Mouse (Mus musculus) 3T3-L1 (cell line): ENCODE measurements at regions not wholly inside any gene's neighbourhood (a gene's known extent, or its start where the extent isn't known, plus 50 kb on each side); places are given as distances from the start of the nearest gene placed in this dataset.

Experiments
- DNase-seq: peaks from one replicate; pipeline ENCODE4 v3.0.0-alpha.2; 2015; ENCODE audit warnings: low read depth, low spot score

DNA sequence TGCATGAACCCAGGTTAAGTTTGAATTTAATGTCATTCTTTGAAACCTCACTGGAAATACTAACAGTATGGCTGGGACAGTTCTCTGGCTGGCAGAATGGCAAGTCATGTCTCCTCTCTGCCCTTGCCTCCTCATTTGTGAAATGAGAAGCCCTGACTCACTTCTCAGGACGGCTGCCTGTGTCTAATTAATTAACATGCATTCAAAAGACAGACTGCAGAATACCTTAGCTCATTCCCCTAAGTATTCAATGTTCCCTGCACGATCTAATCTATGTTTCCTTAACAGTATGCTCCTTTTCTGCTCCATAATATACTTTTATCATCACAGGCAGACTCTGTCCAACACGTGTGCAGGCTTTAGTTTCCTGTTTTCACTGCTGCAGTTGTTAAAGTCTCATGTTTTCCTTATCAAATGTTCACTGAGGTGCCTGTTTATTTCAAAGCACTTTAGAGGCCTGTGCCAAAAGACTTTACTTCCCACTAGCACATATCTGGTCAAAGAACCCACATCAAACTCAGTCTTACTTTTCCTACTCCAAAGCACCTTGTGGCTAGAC lies 196.7 kb upstream of the Acvr2a start:
- DNase-seq = no peak

DNA sequence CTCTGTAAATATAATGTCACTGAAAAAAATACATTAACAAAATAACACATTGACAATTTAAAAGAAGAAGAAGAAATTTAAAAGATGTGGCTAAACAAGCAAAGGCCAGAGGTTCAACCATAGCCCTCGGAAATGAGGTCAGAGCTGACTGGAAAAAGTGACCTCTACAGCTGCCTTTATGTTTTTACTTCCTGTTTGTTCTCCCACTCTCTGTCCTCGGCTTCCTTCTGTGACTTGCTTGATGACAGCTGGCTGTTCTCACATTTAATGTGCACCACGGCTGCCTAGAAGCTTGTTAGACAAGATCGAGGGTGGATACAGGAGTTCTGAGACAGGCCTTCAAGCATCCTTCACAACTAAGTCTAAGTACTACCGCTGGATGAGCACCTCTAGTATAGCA lies 194.9 kb upstream of the Acvr2a start:
- DNase-seq = no peak

DNA sequence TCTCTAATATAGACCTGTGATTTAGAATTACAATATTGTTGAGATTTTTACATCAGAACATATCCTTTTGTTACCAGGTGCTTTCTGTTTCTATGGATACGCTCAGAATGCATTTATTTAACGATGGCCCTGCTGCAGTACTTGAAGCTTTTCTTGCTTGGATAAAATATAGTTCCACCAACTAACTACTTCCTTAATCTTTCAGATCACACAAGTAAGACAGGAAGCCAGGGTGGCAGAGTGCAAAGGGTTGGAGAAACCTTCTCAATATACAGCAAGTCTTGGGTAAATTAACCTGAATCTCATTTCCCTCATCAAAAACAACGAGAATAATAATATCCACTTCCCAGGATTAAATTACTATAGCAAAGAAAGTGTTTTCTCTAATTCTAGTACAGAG lies 193.1 kb upstream of the Acvr2a start:
- no peak for DNase-seq

DNA sequence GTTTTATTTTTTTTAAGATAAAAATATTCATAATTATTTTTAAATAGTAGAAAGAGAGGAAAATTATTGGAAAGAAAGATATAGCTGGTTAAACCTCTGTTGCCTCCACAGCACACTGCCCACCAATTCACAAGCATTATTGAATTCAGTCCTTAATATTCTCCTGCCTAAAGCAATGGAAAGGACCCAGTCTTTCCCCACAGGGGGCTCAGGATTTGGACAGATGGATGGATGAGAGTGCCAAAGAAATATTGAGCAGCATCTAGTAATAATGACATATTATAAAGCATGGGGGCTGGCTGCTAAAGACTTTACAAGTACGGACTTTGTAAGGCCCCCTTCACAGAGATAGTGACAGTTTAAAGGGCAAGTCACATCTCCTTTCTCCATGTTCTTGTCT lies 191.6 kb upstream of the Acvr2a start:
- DNase-seq = no peak

DNA sequence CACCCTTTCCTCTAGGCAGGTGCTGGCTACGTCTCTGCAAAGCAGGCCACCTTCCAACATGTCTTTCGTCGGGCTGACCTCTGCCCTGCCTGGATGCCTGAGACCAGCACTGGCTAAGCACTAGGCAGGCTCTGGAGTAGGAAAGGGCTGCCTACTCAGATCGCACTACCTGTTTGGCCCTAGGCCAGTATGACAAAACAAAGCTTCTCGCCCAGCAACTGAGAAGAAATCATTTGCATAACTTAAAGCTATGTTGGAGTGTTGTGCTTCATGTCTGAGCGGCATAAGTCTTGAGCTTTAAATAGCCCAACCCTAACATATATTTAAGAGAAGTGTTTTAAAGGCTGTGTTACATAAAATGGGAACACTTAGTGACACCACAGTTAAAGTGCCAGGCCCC lies 189.9 kb upstream of the Acvr2a start:
- no peak for DNase-seq

DNA sequence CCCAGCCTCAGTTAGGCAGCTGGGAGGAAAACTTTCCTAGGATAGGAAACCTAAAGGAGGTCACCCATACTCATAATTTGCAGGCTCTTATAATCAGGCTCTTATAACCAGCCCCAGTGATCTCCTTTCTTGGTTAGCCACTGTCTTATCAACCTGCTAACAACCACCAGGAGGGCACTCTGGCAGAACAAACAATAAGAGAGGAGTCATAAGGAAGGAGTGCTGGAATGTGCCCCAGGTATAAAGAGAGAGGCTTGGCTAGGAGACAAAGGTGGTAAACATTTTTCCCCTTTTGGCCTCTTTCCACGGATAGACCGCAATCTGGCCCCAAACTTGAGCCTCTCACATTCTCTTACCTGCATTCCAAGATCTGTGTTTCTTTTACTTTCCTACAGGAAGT lies 189.4 kb upstream of the Acvr2a start:
- DNase-seq = no peak

DNA sequence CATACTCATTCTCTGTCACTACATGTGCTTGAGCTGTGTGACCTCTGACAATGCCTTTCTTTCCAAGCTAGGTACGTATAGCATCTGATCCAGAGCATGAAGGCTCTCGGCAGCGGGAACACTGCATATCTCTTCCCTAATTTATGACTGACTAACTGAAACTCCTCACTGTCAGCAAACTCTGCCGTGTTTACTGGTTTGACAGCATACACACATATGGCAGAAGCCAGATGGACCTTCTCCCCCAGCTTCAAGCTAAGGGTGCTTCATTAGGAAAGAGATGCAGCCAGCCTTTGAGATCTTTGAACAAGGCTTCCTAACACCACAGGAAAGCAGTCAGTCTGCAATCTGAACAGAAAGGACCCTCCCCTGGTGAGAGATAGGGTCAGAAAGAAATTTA lies 186.9 kb upstream of the Acvr2a start:
- no peak for DNase-seq

DNA sequence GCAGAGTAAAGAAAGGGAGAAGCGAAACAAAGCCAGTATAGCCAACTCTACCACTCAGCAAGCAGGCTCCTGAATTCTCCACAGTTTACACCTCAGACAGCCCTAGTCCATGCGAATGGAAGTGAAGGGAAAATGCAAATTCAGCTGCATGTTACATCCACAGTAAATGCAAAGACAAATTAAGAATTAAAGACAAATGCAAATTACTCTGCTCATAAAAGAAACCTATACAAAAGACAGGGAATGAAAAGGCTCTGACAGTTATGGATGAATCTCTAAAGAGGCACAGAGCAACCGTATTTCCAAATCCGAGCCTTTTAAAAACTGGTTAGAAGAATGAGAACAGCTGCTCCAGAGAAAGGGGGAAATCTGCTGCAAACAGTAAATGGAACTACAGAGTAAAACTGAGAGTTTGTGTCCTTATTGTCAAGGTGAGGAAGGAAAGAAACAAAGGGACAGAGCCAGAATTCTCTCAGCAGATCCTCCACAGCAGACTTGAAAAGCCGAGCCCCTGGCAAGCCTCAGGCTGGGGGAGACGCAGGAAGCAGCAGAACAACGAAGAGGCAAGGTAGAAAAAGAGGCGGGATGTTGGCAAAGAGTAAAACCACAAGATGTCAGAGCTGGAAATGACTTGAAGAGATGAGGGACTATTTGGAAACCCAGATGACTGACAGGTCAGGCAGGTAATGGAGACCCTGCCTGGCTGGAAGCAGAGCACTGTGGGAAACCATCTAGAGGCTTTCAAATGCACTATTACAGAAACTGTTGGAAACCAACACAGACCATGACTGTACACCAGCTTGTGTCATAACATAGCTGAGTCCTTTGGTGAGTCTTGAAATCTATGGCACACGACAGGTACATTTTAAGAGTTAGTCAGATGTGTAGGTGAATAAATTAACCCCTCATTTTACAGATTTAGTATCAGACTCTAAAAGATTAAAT lies 184.5 kb upstream of the Acvr2a start:
- DNase-seq = no peak

DNA sequence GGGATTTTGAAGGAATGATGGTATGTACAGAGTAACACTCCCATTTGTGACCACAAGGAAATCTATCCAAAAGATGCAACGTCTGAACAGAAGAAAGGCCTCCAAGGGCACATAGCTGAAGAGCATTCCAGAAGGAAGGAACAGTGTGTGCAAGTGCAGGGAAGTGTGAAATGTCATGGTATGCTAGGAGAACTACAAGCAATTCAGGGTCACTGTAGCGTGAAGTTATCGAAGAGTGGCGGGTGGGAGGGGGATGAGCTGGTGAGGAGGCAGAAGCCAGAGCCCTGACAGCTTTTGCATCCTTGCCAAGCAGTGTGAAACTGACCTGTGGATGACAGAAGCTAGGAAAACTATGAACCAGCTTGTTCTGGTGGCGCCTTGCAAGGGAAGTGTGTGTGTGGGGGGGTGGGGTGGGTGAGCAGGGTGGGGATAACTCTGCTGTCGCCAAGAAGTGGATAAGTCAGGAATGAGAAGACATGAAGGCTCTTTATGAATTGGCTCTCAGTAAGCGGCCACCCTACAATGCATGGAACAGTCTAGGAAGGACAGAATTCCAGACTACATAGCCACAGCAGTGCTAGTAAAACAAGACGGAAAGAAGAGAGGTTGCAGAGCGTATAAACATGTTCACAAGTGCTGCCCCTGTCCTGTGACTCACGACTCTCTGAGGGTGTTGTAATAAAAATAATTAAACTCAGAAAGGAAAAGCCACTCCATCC lies 179.3 kb upstream of the Acvr2a start:
- DNase-seq = no peak

DNA sequence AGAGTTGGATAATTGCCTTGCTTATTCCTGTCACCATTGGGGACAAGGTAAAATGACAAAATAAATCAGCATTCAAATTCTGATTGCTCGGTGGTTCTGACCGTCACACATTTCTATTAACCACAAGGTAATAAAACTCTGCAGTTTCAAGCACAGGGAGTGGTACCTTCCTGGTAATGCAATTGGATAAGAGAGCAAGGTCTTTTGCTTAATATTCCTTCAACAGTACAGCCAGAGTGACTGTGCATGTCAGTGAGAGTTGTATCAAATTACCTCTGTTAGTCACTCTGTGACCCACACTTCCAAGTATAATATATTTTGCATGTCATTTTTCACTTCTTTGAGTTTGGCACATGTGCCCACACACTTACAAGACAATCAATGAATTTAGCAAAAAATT lies 177.8 kb upstream of the Acvr2a start:
- peak; percentile 42 for DNase-seq

DNA sequence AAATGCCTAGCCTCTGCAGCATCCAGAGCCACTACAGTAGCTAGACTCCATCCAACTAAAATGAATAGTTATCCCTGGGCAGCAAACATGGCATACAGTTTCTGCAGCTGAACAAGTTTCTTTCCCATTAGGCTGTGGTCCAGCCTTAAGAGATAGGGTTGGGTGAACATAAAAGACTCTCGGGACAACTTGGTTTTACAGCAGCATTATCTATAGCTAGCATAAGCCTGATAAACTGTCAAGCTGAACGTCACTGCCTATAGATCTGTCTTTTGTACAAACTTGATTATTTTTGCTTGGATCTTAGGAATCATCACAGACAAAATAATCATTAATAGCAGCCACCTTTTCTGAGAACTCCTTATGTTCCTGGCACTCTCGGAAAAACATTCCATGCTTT lies 169.8 kb upstream of the Acvr2a start:
- DNase-seq = no peak

DNA sequence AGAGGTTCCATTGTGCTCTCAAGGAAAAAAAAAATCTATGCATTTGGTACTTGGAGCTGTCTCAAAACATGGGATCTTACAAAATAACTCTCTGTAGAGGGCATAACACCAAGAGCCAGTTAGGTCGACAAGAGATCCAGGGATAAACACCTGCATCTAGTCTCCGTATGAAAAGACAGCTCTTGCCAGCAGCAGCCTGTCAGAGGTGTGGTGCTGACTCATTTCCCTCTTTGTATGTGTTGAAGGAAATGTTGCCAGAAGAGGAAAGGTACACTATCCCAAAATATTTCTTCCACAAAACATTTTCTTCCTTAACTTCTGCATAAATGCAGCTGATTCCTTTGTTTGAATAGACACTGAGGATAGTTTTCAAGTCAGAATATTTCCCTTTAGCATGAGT lies 163.6 kb upstream of the Acvr2a start:
- DNase-seq = no peak

DNA sequence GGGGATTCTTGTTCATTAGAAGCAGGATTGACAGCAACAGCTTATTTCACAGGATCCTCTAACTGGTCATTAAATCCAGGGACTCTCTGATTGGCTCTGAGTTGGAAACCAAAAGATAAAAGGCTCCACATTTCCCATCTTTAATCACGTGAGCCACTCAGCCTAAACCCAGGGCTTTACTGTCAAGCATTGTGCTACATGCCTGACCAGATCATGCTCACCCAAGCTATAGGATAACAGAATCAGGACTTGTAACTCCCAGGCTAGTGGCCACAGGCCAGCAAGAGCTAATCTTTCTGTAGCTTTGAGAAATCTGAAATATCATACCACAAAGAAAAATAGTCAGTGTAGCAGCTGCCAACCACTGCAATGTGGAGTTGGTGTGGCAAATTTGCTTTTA lies 152.7 kb upstream of the Acvr2a start:
- no peak for DNase-seq

DNA sequence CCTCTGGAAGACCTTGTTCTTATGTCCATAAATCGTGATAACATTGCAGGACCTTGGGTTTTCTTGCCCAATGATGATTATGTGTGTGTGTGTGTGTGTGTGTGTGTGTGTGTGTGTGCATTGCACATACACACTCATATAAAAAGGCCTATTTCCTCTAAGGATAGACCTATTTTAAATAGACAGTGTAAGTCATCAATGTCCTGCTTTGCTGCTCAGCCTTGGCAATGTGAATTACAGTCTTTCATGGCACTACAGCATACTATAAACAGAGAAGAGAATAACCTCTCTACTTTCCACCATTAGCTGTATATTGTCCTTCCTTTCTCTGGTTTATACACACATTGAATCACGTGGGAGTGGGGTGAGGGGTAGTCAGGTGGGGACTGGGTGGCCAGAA lies 148.8 kb upstream of the Acvr2a start:
- no peak for DNase-seq

DNA sequence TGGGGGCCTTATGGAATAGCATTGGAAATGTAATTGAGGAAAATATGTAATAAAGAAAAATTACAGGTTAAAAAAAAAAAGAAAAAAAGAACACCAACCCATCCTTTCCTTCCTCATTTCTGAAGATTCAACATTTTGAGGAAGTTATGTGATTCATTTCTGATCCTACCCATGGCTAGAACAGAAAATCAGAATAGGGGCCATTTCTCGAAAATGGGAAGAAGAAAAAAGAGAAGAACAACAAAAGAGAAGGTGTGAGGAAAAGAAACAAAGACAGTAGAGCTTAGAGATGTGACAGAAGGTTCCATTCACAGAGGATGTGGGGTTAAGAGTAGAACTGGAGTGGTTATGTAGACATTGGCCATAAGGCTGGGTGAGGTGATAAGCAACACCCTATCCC lies 124.8 kb upstream of the Acvr2a start:
- DNase-seq = no peak

DNA sequence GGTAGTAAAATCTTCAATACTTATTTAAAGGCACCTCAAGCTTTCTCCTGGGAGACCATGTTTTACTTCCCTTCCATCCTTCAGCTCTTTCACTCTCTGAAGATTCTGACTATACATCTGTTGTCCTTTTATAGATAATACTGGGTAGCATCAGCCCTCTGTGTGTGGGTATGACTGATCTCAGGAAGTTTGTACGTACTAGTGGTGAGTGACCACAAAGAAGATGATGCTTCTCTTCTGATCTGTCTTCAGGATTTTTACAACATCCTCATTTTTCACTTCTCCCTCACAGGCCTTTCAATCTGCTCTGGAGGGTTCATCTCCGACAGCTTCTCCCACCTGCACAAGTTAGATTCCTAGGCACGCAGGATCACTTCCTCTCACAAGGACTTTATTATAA lies 119.4 kb upstream of the Acvr2a start:
- DNase-seq = no peak

DNA sequence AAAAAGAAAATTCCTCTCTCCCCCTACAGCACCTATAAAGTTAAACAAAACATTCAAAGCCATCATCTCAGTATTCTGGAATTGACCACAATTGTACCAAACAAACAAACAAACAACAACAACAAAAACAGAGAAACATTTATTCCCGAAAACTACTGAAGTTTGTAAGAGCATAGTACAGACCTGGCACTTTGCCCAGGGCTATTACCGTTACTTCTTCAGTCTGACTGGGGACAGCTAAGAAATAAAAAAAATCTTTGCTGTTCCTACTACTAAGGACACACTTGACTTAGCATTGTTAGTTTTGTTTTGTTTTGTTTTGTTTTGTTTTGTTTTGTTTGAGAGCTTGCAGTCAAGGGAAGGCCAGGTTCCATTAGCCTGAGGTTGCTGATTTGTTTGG lies 113.0 kb upstream of the Acvr2a start:
- DNase-seq = no peak

DNA sequence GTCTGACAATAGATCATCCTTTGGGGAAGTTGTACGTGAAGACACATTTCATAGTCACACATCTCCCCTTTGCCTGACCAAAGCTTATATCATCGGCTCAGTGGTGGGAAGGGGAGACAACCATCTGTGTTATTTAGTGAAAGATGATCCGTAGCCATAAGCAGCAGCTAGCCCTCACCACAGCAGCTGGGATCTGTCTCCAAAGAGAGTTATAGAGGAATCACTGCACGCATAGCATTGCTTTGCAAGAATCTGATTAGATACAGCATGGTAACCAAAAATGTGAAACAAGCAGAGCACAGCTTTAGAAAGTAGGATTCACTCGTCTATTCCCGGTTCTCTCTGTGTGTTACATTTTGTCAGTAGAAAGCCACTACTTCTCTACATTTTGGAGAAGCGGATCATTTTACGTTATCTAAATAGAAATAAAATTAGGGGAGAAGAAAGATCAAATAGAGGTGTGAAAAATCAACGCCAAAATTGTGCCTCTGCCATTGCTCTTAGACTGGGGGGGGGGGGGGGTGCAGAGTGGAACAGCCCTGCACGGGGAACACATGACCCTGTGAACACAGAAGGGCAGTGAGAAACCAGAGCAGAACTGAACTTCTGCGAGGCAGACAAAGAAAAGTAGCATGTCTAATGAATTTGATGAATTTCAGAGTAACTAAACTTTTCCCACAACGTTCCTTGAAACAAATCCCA lies 108.7 kb upstream of the Acvr2a start:
- DNase-seq = no peak

DNA sequence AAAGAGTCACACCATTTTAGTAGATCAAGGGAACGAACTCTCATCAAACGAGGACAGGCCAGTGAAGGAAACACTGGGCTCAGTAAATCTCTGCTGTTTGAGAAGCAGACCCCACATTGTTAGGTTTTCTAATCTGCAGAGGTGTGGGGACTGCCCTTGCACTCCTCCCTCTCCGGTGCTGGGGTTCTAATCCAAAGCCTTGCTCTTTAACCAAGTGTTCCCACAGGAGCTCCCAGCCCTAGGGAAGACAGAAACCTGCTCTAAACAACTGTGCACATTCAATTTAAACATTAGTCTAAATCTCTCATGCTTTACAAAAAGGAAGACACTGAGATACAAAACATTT lies 108.1 kb upstream of the Acvr2a start:
- no peak for DNase-seq

DNA sequence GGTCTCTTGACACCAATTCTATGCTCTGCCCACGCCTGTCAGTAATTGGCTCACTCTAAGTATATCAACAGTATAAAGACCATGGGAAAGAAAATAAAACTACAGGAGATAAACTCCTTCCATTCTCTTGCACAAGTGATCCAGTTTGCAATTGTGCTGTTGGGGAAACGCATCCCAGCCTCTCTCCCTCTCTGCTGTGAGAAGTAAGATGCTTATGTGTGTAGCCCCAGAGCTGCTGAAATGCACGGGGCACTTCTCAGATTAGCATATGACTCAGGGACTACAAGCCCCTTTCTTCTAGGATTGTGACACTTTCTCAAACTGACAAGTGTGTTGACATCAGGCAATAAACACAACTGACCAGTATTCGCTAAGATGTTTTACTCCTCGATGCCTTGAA lies 107.7 kb upstream of the Acvr2a start:
- no peak for DNase-seq

DNA sequence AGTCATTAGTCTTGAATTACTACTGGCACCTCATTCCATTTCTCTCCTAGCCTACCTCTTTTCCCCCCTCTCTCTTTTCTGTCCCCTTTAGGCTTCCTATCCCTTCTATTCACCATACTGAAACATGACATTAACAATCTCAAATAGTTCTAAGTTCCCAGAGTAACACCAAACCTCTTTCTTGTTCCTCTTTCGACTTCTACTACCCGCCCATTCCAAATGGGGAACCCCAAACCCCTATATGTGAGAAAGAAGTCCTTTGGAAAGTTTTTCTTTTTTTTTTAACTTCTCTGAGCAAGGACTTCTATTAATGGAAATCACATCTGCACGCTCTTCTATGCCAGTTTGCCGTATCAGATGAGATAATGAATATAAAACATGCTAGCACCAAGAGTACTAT lies 97.7 kb upstream of the Acvr2a start:
- no peak for DNase-seq

DNA sequence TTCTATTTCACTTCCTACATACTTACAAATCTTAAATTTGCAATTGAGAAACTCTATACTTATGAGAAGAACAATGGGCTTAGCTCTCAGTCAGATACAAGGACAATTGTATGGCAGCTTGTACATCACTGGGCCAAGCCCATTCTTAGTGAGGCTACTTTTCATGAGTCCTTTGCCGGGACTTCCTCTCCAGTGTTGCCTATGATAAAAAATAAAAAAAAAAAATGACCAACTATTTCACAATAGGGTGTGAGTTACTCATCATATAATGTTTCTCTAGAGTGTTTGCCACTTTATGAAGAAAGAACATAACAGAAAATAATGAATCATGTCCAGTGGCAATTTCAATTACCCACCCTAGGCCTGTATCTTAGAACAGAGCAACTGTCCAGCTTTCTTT lies 96.1 kb upstream of the Acvr2a start:
- peak; percentile 5 for DNase-seq
